Mouse (Mus musculus): Measurements from ENCODE around the gene Zfp352. TPM values are rescaled to one million over a fixed set of nuclear protein-coding genes. Genes with fewer than 3 reads are reported as not detected.
"Not testable (repeated sequence)": the region's sequence is repeated elsewhere in the genome, so short reads cannot be mapped to it uniquely, and the experiment has no call there.

The Zfp352 gene
- not detected in 2 replicates for total RNA-seq (2017)

- no peak for ATAC-seq (replicated peaks; ENCODE audit: low read depth, poor library complexity, severe bottlenecking)
Measured at GRCm38 (mm10) chr4:90218520-90218919, at the start of gene Zfp352. Gene Zfp352 (plus strand): TSS chr4:90218820.

GRCm38 (mm10) chr4:90170890-90171483 lies 47.6 kb upstream of the Zfp352 start:
- no peak for ATAC-seq (replicated peaks; ENCODE audit: low read depth, poor library complexity, severe bottlenecking)

DNA sequence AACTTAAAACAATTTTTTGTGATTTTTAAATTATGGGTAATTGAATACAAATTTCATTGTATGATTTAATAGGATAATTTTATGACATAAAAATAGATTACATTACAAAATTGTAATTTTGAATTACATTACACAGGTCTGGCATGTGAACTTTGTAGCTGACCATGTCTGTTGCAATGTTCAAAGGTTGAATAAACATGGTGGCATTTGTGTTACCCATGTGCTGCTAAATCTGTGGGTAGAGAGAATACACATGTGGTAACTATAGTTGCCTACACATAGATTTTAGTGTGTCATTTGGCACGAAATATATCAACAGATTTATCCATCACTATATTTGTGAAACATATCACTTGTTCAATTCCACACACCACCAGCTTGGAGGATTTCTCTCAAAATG lies 44.6 kb upstream of the Zfp352 start:
- ATAC-seq (replicated peaks; ENCODE audit: low read depth, poor library complexity, severe bottlenecking): no peak

GRCm38 (mm10) chr4:90203421-90203820 lies 15.2 kb upstream of the Zfp352 start:
- ATAC-seq (replicated peaks; ENCODE audit: low read depth, poor library complexity, severe bottlenecking): no peak

- no peak for ATAC-seq (replicated peaks; ENCODE audit: low read depth, poor library complexity, severe bottlenecking)
Measured at GRCm38 (mm10) chr4:90211475-90211874, 7.1 kb upstream of the Zfp352 start.

- no peak for ATAC-seq (replicated peaks; ENCODE audit: low read depth, poor library complexity, severe bottlenecking)
Measured at GRCm38 (mm10) chr4:90212076-90212475, 6.5 kb upstream of the Zfp352 start.

- ATAC-seq (replicated peaks; ENCODE audit: low read depth, poor library complexity, severe bottlenecking): not testable (repeated sequence)
Measured at GRCm38 (mm10) chr4:90235646-90236045, 17.0 kb downstream of the Zfp352 start.

DNA sequence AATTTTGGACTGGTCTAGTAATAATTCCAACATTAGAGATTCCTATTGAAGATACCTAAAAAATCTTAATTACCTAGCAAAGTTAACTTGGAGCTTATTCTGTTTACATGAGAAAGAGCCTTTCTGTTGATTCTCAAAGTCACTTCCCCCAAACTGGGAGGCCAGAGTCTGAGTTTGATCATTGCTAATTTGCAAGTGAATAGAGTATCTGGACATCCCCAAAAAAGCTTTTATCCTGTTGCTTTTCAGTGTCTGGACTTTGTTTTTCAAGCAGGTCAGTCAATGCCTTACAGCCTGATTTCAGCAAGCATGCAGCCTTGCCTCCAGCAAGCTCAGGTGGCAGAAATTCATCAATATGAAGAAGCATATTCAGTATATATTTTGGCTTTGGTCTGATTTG lies 51.2 kb downstream of the Zfp352 start:
- no peak for ATAC-seq (replicated peaks; ENCODE audit: low read depth, poor library complexity, severe bottlenecking)
